Mouse (Mus musculus): ENCODE data around the gene Slc25a30.
A peak's percentile ranks its signal among the peaks of the same experiment; 100 is the strongest.
"Not testable (repeated sequence)": the region's sequence is repeated elsewhere in the genome, so short reads cannot be mapped to it uniquely, and the experiment has no call there.

Slc25a30 gene

GRCm38 (mm10) chr14:75791372-75791771 lies 4.5 kb upstream of the Slc25a30 start:
- DNase-seq = no peak

GRCm38 (mm10) chr14:75790411-75790996 lies 3.7 kb upstream of the Slc25a30 start:
- DNase-seq = no peak

DNA sequence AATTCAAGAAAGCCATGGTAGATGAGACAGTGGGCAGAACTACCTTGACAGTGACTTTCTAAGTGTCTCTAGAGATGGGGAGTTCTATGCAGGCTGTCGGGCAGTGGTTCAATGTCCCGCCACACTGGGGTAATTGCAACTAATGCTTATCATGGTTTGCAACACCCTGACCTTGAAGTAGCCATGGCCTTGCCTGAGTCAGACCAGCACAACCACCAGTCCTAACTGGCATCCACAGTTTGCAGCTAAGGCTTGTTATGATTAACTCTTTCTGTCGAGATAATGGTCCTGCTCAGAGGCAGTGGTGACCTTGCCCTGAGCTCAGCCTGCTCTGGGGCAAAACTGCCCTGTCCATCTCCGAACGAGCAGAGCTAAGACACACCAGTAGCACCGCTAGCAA lies 2.5 kb upstream of the Slc25a30 start:
- DNase-seq = no peak

DNA sequence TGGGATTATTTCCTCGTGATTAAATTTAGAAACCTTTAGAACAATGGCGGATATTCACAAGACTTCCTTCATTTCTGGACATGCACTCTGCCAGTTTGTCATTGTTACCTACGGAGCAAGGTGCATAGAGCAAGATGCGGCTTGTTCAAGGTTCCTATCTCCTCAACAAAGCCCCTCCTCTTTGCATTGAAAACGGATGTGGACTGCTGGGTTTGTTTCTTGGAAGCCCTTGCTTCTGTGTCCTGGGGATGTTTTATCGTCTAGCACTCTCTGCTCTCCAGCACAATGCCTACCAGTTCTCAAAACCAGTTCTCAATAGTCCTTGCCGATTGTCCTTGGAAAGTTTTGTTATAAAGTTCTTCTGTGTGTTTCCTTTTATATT lies 948 bp upstream of the Slc25a30 start:
- DNase-seq = no peak

GRCm38 (mm10) chr14:75786424-75786867 lies 391 bp downstream of the Slc25a30 start:
- DNase-seq = no peak

- peak; percentile 74 for DNase-seq
Observed at GRCm38 (mm10) chr14:75779913-75780312, 6.9 kb downstream of the Slc25a30 start.

DNA sequence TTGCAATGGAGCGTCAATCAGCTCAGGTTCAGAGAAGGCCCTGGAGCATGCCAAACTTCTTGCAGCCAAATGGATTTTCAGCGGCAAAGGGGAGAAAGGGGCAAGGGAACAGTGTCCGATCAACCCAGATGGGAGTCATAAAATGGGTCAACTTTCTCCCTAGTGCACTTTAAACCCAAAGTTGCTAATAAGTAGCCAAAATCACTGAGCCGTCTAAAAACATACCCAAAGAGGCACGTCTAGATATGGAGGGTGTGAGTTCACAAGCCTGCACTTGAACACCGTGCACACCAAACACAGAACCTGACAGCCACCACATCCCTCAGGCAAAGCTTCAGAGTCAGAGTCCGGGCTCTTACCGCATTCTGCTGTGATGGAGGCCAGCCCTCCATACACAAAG lies 10.2 kb downstream of the Slc25a30 start:
- peak; percentile 89 for DNase-seq

DNA sequence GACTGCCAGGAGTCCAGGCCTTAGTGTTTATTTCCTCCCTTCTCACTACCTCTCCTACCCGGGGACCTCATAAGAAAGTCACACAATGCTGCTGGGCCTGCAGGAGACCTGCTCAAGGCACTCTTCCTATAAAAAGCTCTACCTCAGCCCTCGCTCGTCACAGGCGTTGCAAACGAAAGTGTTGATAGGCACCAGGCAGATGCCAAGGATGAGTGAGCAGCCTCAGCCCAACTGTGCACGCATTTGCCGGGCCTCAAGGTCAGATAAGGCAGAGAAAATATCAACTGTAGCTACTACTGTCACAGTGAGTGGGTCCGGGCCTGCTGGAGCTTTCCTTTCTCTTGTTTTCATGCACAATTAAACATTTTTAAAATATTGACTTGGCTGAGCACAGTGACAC lies 13.4 kb downstream of the Slc25a30 start:
- DNase-seq = no peak

DNA sequence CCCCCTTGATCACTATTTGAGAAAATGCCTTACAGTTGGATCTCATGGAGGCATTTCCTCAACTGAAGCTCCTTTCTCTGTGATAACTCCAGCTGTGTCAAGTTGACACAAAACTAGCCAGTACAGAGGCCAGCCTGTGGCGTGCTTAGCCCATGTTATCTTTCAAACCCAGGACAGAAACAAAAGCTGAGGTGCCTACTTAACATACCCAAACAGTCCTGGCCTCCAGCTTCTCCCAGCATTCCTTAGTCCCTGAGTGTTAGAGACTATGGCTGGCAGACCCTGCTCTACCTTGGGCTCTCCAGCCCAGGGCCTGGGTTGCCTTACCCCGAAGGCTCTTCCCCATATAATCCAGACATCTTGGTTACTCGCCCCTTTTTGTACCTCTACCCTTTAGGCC lies 14.4 kb downstream of the Slc25a30 start:
- DNase-seq = not testable (repeated sequence)

GRCm38 (mm10) chr14:75771101-75771501 lies 15.7 kb downstream of the Slc25a30 start:
- peak; percentile 78 for DNase-seq

DNA sequence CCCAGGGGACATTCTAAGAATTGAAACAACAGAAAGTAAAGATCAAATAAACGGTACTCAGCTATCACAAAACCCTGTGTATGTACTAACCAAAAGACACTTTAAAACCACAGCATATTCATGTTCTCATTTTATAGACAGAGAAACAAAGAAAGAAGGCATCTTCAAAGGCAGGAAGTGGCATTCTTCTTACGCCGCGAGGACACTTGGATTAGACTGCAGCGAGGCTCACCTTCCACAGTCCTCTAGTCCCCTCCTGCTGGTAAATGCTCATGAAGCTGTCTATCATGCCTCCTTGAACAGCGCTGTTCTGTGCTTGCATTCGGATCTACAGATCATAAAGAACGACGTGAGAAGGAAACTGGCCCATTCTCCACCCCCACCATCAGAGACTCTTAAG lies 17.5 kb downstream of the Slc25a30 start:
- no peak for DNase-seq

- no peak for DNase-seq
Observed at GRCm38 (mm10) chr14:75768275-75768608, 18.6 kb downstream of the Slc25a30 start.

- DNase-seq = peak; percentile 88
Observed at GRCm38 (mm10) chr14:75767492-75768274, 19.2 kb downstream of the Slc25a30 start.

DNA sequence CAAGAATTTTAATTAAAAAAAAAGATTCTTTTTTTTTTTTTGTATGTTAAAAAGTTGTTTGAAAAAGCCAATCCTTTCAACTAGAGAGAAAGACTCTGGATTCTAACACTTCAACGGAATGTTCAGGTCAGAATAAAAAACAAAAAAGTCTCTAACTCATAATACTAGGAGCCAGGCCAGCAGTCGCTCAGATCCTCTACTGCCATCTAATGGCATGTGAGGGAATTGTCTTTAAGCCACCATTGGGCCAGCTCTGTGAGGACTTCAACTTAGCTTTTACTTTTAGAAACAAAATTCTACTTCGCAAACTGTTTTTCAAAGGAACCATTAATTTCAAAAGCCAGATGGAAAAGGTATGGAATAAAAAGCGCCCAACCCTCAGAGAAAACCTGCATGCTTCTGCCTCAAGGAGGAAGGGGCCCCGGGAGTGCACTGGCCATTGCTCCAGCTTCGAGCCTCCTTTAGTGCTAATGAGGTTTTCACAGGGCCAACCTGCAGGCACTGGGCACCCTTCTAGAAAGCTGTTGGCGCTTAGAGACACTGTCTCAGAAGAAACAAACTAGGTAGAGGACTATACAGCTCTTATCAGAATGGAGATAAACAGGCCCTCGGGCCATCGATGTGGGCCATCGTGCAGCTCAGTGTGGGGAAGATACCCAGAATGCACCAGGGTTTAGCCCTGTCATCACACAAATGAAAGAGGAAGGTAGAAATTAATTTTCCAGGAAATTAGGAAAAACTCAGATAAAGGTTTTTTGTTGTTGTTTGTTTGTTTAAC lies 25.6 kb downstream of the Slc25a30 start:
- peak; percentile 73 for DNase-seq

DNA sequence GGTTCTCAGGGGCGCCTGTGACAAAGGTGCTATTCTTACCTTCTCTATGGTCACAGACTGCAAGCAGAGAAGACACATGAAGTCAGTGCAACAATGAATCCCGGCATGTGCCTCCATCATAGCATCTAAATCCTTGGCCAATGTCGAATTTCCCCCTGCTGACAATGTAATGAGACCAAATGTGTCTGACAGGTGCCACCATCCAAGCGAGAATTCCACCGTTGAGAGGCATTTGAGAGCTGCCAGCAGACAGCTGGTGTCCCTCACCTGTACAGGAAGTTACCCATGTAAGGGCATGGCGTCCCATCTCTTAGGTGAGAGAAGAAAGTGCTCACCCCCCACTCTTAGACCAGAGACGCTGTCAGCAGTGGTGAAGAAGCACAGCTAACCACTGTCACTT lies 28.4 kb downstream of the Slc25a30 start:
- DNase-seq = no peak

DNA sequence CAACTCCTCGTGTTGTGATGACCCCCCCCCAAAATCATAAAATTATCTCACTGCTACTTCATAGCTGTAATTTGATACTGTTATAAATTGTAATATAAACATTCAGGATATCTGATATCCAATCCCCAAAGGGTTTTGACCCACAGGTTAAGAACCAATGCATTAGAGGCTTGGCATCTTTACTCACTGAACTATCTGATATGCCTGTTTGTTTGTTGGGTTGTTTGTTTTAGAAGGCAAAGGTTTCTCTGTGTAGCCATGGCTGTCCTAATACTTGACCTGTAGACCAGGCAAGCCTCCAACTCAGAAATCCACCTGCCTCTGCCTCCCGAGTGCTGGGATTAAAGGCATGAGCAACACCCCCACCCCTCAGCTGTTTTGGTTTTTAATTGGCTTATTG lies 29.0 kb downstream of the Slc25a30 start:
- no peak for DNase-seq

DNA sequence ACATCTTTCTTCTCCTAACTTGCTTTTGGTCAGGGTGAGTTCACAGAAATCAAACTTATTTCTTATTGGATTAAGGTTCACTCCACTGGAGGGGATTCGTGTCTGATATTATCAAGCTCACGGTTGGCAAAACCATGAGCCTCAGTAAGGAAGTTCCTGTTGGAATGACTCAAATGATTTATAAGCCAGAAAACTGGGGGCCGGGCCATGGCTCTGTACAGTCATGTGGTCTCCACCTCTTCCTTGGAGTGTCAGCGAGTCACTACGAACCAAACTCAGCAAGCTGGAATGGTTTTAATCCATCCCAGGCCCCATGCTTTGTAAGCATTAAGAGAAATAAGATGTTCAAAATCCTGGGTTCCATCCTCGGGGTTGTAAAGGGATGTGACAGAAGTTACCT lies 29.9 kb downstream of the Slc25a30 start:
- DNase-seq = no peak

- peak; percentile 98 for DNase-seq
Observed at GRCm38 (mm10) chr14:75753991-75754817, 32.6 kb downstream of the Slc25a30 start, which contains the start of gene Cog3. Gene Cog3 (minus strand): TSS chr14:75754517.

- no peak for DNase-seq
Observed at GRCm38 (mm10) chr14:75753206-75753605, 33.6 kb downstream of the Slc25a30 start.

DNA sequence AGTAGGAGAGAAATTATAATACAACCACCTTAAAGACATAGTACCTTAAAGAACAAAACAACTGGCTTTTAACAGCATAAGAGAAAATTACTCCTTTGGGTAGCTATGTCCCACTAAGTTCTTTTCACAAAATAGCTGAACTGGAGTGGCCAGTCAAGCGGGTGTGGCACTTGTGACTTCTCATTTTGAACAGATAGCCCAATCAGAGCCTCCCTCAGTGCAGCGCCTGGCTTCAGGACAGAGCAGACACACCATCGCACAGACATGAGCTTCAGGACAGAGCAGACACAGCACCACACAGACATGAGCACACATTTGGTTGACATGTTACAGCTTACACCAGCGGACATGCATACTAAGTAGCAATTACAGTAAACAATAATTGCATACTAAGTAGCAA lies 35.8 kb downstream of the Slc25a30 start:
- no peak for DNase-seq

GRCm38 (mm10) chr14:75749123-75749522 lies 37.7 kb downstream of the Slc25a30 start:
- DNase-seq = no peak

DNA sequence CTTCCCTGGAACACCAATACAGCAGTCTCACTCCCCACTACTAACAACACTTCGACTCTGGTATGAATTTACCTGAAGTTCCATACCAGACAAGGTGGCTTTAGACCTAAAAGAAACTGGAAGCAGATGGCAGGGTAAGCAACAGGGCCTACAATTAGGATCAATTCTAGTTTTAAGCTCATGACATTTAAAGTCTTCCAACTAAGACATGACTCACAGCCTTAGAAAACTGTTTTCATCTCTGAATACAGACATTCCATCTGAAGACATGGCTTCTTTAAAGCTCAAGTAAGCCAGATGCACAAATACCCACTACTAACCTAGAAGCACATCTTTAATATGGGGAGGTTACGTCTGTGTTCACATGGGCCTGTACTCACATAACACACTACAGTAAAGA lies 38.9 kb downstream of the Slc25a30 start:
- no peak for DNase-seq

DNA sequence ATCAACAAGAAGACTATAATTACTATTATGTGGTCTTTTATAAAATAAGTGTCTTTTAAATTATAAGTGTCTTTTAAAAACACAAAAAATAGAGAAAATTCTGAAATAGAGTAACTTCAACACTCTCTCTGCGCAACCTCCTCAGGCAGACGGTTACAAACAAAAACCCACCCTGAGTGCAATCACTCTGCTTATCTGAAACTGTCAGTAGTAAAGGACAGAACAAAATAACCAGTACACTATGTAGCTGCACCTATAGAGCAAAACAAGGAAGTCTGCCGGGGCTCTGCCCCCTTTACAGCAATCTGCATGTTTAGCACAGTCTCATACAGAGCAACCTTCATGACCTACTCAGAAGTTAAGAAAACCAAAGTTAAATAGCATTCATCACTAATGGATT lies 44.9 kb downstream of the Slc25a30 start:
- no peak for DNase-seq
